ENCODE assay signal across 16 mouse cellular contexts in genomic region chr8:12985259-12985658, GRCm38 (mm10). TPM values are rescaled to one million over a fixed set of nuclear protein-coding genes. Genes with fewer than 3 reads are reported as not detected.
DNase-seq lines count a peak whose midpoint lies in the region; ATAC-seq and TF ChIP-seq lines count a peak whose summit lies in the region.
"Had no signal": no experiment of that assay in that cellular context is flagged by ENCODE, and none has a peak within 500 bp of the region (broad histone marks: within the 10 kb centered on the region; RNA-seq: fewer than 3 reads in every experiment).

No protein-coding gene starts in this region.

- peaks cover 46% of the 10 kb centered on the region for H3K4me1 ChIP-seq in cerebellum, adult 2 months (ENCODE audit: control insufficient read depth, insufficient read depth, low read length)
- H3K4me1 ChIP-seq in ES-E14 (ENCODE audit: control insufficient read depth in 2 of 2, insufficient read depth in 2 of 2, low read length in 2 of 2, poor library complexity in 1 of 2), result 0 out of 4 replicates have a peak, but pooled peaks cover 0 to 2% of the 10 kb centered on the region in 2 experiments
- peaks cover 37% of the 10 kb centered on the region for H3K4me1 ChIP-seq in olfactory bulb, adult 2 months (ENCODE audit: control insufficient read depth, insufficient read depth, low read length)
- no peaks in the 10 kb centered on the region for H3K4me1 ChIP-seq in heart, embryonic 11.5 days (ENCODE audit: control insufficient read depth, insufficient read depth, low read length)

- peak overlapping the region; percentile 81 for H3K27ac ChIP-seq in cerebellum, adult 2 months (ENCODE audit: insufficient read depth, low read length)
- H3K27ac ChIP-seq in ES-E14 (ENCODE audit: insufficient read depth, low read depth, low read length, poor library complexity, severe bottlenecking), result no peak overlapping the region
- peak overlapping the region; percentile 96 for H3K27ac ChIP-seq in olfactory bulb, adult 2 months (ENCODE audit: insufficient read depth, low read depth, low read length)
- H3K27ac ChIP-seq in heart, embryonic 11.5 days (ENCODE audit: low read depth, low read length), result no peak overlapping the region
- H3K27ac ChIP-seq: kidney, postnatal 0 days had no signal

- no peak for TF ChIP-seq CTCF in cerebellum, adult 2 months (IDR thresholded peaks at IDR 0.05; ENCODE audit: borderline replicate concordance, insufficient read depth, low read depth, low read length)
- no peak for TF ChIP-seq CTCF in olfactory bulb, adult 2 months (IDR thresholded peaks at IDR 0.05; ENCODE audit: insufficient read depth, low read depth, low read length)

- H3K4me2 ChIP-seq in heart, embryonic 11.5 days, result no peak overlapping the region
- H3K4me2 ChIP-seq: lung, embryonic 14.5 days had no signal

- peak overlapping the region; percentile 68 for H3K4me3 ChIP-seq in cerebellum, adult 2 months (replicated peaks; ENCODE audit: insufficient read depth, low read depth, low read length)
- peak overlapping the region in 1 of 2 experiments; percentile 30; a peak in 2 of 4 replicates for H3K4me3 ChIP-seq in ES-E14 (ENCODE audit: insufficient read depth in 1 of 2, low read depth in 1 of 2, low read length in 2 of 2, poor library complexity in 1 of 2, severe bottlenecking in 1 of 2)
- H3K4me3 ChIP-seq in olfactory bulb, adult 2 months (ENCODE audit: insufficient read depth, low read depth, low read length), result peak overlapping the region; percentile 55
- H3K4me3 ChIP-seq in heart, embryonic 11.5 days (ENCODE audit: low read depth, low read length), result no peak overlapping the region
- H3K4me3 ChIP-seq: myocyte had no signal

- WGBS in cerebellum, adult 2 months, result 29% methylated on average over 13 of the region's 13 CpGs
- WGBS in olfactory bulb, adult 2 months, result 36% methylated on average over 13 of the region's 13 CpGs
- 82% methylated on average over 13 of the region's 13 CpGs for WGBS in heart, embryonic 11.5 days (ENCODE audit: insufficient replicate concordance)

- H3K9me3 ChIP-seq in ES-E14 (ENCODE audit: control insufficient read depth, insufficient read depth, low read depth, low read length), result no peaks in the 10 kb centered on the region
- no peaks in the 10 kb centered on the region for H3K9me3 ChIP-seq in heart, embryonic 11.5 days (replicated peaks; ENCODE audit: control insufficient read depth, low read length)

- H3K27me3 ChIP-seq in cerebellum, adult 2 months (ENCODE audit: control insufficient read depth, insufficient read depth, low read length), result no peaks in the 10 kb centered on the region
- no peaks in the 10 kb centered on the region for H3K27me3 ChIP-seq in heart, embryonic 11.5 days (ENCODE audit: control insufficient read depth, insufficient read depth, low read length)

- no peaks in the 10 kb centered on the region; the same call in 1 of the 2 replicates for H3K36me3 ChIP-seq in ES-E14 (ENCODE audit: control insufficient read depth, insufficient read depth, low read length, poor library complexity, severe bottlenecking)
- no peaks in the 10 kb centered on the region for H3K36me3 ChIP-seq in heart, embryonic 11.5 days (ENCODE audit: control insufficient read depth, insufficient read depth, low read length)

- ATAC-seq in heart, embryonic 11.5 days (replicated peaks; ENCODE audit: insufficient number of reproducible peaks, low FRiP score, low TSS enrichment), result no peak

- TF ChIP-seq POLR2A in cerebellum, adult 2 months (IDR thresholded peaks at IDR 0.05; ENCODE audit: borderline replicate concordance, insufficient read depth, low read length), result no peak
- TF ChIP-seq POLR2A in olfactory bulb, adult 2 months (IDR thresholded peaks at IDR 0.05; ENCODE audit: insufficient read depth, low read depth, low read length), result no peak

- in situ Hi-C loops in ES-E14 (cut with MboI; ENCODE audit: low sequenced_read_pairs in 2 of 2, unreplicated experiment in 2 of 2), result loop anchor here in 1 of 2 experiments (25.0 kb wide), 1 partner anchor 277 kb away; the partner anchor contains the start of gene Adprhl1

- H3K9ac ChIP-seq in ES-E14 (ENCODE audit: insufficient read depth, low read depth, low read length, poor library complexity, severe bottlenecking), result peak overlapping the region; percentile 2; the same call in 1 of the 2 replicates
- no peak overlapping the region for H3K9ac ChIP-seq in heart, embryonic 11.5 days (ENCODE audit: low read depth, low read length)
- H3K9ac ChIP-seq: lung, embryonic 14.5 days had no signal

- DNase-seq in cerebellum, adult 2 months, result peak; percentile 48 to 61
- no peak for DNase-seq in cerebellum, postnatal 14 days
- DNase-seq in ES-E14 (ENCODE audit: low read depth, low spot score), result no peak
- DNase-seq in frontal cortex, postnatal 25 days (ENCODE audit: low spot score in 2 of 2), result peak; percentile 43 to 49
- no peak for DNase-seq in adrenal gland, postnatal 14 days
- no peak for DNase-seq in heart, postnatal 4 days
- DNase-seq: adrenal gland, postnatal 36 days; embryo, embryonic 11 days; heart, adult 18-20 months; lung, embryonic 14.5 days had no signal

TF ChIP-seq in ES-E14, 5 proteins besides CTCF, POLR2A, EP300 and RAD21:
- TF ChIP-seq CHD2 (IDR thresholded peaks at IDR 0.05; ENCODE audit: low read depth, low read length), result no peak
- TF ChIP-seq ZNF384 (IDR thresholded peaks at IDR 0.05; ENCODE audit: low read depth, low read length), result no peak
- TF ChIP-seq HCFC1 (IDR thresholded peaks at IDR 0.05; ENCODE audit: borderline replicate concordance, insufficient read depth, low read length), result no peak
- TF ChIP-seq ZC3H11A (IDR thresholded peaks at IDR 0.05; ENCODE audit: borderline replicate concordance, low read depth, low read length), result no peak
- no peak for TF ChIP-seq MAFK (IDR thresholded peaks at IDR 0.05; ENCODE audit: insufficient read depth, low read depth, low read length)

RNA-seq across cellular contexts. Expression of gene F7, which starts 40.6 kb away (rescaled TPM):
- 0.05 and 0.06 TPM in 2 replicates for polyA plus RNA-seq in cerebellum, adult 2 months (2012; rRNA removed)
- 0.09 and 0.16 TPM in 2 replicates for total RNA-seq in ES-E14 (2012; rRNA removed)
- polyA plus RNA-seq in olfactory bulb, adult 2 months (2012; ENCODE audit: insufficient read depth, insufficient read length, low replicate concordance, missing spikeins), result not detected in 2 replicates
- total RNA-seq in adrenal gland, postnatal 14 days (2021), result 1.3 and 13.2 TPM in 2 replicates
- total RNA-seq in heart, postnatal 4 days (2021), result not detected
- not detected in 2 replicates for polyA plus RNA-seq in heart, embryonic 11.5 days (2014; fragmentation: Nextera tagmentation; extraction: Ambion mirVana)
- total RNA-seq: MEL had no signal
- polyA plus RNA-seq: limb, embryonic 11.5 days had no signal

RNA-seq across cellular contexts. Expression of gene F10, which starts 51.8 kb away (rescaled TPM):
- polyA plus RNA-seq in cerebellum, adult 2 months (2012; rRNA removed), result not detected in 2 replicates
- total RNA-seq in ES-E14 (2012; rRNA removed), result not detected in 2 replicates
- not detected in 2 replicates for polyA plus RNA-seq in olfactory bulb, adult 2 months (2012; ENCODE audit: insufficient read depth, insufficient read length, low replicate concordance, missing spikeins)
- total RNA-seq in adrenal gland, postnatal 14 days (2021), result 4.9 and 76.6 TPM in 2 replicates
- total RNA-seq in heart, postnatal 4 days (2021), result under 1 TPM; 0.41 to 0.45 TPM
- polyA plus RNA-seq in heart, embryonic 11.5 days (2014; fragmentation: Nextera tagmentation; extraction: Ambion mirVana), result 2.3 TPM in 2 replicates
- polyA plus RNA-seq: myocyte had no signal

Comparison
In these comparisons a context has a peak if more than half of its experiments do, and no peak if none do; other contexts are left out.
1. DNase-seq: peak in cerebellum, adult 2 months (2 of 2) and frontal cortex, postnatal 25 days (2 of 2); none in cerebellum, postnatal 14 days (0 of 2), ES-E14 (single experiment), adrenal gland, postnatal 14 days (single experiment) and heart, postnatal 4 days (single experiment).
2. H3K27ac ChIP-seq: peak in cerebellum, adult 2 months (single experiment) and olfactory bulb, adult 2 months (single experiment); none in ES-E14 (single experiment) and heart, embryonic 11.5 days (single experiment).